Mouse (Mus musculus) left cerebral cortex, adult 11 months (tissue): ENCODE results near the gene Zbbx.
A peak's percentile ranks its signal among the peaks of the same experiment; 100 is the strongest.

Experiments
- DNase-seq: peaks from one replicate; pipeline ENCODE4 v3.0.0; 2022; ENCODE audit warnings: low spot score

Zbbx gene

DNA sequence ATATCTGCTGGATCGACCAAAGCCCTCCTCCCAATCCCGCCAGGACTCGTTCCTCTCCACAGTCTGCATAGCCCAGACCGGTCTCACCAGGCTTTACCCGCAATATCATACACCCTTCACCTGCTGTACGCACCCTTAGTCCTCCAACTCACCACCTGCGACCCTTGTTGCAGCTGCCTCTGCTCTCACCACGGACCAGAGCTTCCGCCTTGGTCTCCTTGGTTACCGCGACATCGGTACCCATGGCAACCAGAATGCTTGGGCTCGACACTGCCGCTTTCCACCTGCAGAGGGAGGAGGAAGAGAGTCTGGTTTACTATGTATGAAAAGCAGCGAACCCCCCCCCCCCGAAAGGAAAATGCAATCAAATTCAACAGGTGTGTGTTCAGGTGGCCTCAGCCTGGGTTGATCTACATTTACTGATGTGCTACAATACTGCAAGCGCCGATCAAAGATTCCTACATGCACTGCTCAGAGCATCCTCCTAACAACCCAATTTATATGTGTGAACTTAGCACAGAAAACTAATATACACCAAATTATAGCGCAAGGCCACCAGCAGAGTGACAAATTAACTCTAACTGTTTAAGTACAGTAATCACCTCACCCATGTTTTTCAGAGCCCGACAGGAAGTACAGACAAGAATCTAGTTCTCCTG, at the start of gene Zbbx:
Gene Zbbx, minus strand, starts transcription at position 197 of the 659 bp plus-strand sequence.
- peak; percentile 36 for DNase-seq

- peak; percentile 31 for DNase-seq
These were observed 38.1 kb upstream of the Zbbx start for GRCm38 (mm10) chr3:75202808-75203503.

DNA sequence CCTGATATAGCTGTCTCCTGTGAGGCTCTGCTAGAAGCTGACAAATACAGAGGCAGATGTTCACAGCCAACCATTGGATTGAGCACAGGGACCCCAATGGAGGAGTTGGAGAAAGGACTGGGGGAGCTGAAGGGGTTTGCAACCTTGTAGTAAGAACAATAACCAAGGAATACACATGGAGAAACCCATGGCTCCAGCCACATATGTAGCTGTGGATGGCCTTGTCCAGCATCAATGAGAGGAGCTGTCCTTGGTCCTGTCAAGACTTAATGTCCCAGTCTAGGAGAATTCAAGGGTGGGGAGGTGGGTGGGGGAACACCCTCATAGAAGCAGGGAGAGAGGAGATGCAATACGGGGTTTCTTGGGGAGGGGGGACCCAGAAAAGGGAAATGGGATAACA, 17.8 kb upstream of the Zbbx start:
- no peak for DNase-seq

GRCm38 (mm10) chr3:75141876-75142275, 23.0 kb downstream of the Zbbx start:
- DNase-seq = no peak

DNA sequence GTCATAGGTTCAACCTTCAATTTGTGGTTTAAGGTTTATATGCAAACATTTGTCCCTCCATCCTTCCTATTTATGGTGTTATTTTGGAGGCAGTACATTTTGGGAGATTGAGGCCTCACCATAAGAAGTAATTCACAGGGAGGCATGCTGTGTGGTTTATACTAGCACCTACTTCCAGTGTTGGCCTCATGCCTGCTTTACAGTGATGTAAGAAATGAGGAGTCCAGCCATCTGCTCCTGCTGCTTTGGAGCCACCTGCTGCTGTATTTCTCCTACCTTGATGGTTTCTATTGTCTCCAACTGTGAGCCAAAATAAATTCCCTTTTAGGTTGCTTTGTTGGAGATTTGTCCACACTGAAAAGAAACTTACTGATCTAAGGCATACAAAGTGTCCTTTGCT, 60.0 kb downstream of the Zbbx start:
- DNase-seq = peak; percentile 2

- no peak for DNase-seq
These were observed 79.1 kb downstream of the Zbbx start for GRCm38 (mm10) chr3:75085762-75086161.

DNA sequence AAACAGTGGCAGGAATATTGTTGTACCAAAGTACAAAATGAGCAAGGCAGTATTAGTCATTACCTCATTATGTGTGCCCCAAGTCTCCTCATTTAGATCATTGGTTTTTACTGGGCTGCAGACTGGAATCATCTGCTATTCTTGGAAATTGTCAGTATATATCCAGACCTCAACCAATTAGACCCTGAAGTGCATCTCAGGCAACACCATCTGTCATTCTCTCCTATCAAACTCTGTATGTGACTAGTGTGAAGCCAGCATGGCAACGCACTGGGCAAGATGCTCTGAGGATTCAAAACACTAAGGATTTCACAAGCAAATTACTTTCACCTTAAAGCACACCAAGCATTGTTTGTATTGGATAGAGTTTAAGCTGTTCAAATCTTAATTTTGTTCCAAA, 85.9 kb downstream of the Zbbx start:
- no peak for DNase-seq

DNA sequence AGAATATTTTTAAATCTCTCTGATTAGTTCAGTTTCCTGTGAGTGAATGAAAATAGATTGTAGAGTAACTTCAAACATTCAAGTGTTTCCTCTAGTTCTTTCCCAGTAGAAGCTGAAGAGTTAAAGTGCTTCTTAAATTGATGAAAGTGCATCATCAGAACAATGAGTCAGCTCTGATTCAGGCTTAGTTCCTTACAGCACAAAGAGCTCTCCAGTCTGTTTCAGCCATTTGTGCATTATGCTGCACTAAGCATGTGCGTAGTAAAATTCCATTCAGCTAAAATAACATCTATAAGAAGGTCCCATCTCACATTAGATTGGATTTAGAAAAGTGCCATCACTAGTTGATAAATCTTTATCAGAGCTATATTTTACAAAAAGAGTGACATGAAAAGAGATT, 155.1 kb downstream of the Zbbx start:
- DNase-seq = no peak
